Mouse (Mus musculus): ENCODE results near the gene Nepro.

The Nepro gene

DNA sequence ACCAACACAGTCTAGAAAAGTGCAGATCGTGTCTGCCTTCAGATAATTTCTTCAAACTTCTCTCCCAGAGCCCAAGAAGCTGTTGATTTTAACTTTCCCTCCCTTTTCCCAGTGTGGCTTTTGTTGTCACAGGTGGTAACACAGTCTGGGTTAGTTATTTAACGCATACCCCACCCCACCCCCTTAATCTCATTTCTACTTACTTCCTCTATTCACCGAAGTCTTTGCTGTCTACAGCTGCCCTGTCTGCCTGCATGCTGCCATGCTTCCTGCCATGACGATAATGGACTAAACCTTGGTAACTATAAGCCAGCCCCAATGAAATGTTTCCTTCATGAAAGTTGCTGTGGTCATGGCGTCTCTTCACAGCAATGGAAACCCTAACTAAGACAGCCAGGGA, 21.8 kb upstream of the Nepro start:
- DNase-seq (ENCODE audit: low read depth, low spot score): no peak

DNA sequence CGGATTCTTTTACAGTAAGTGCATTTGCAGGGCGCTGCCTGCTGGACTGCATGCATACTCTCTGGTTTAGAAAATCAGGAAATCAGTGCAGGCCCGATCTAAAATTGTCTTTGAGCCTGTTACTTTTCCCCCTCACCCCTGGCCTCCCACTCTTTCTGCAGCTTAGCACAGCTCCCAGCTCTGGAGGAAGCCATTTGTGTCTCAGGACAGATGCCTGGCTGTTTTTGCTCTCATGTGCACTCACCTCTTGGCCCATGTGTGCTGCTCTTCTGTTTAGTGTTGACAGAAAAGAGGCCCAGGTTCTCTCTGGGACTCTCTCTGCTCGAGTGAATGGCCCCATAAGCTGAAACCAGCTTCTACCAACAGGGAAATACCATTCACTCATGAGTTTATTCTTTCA, 20.6 kb upstream of the Nepro start:
- no peak for DNase-seq (ENCODE audit: low read depth, low spot score)

DNA sequence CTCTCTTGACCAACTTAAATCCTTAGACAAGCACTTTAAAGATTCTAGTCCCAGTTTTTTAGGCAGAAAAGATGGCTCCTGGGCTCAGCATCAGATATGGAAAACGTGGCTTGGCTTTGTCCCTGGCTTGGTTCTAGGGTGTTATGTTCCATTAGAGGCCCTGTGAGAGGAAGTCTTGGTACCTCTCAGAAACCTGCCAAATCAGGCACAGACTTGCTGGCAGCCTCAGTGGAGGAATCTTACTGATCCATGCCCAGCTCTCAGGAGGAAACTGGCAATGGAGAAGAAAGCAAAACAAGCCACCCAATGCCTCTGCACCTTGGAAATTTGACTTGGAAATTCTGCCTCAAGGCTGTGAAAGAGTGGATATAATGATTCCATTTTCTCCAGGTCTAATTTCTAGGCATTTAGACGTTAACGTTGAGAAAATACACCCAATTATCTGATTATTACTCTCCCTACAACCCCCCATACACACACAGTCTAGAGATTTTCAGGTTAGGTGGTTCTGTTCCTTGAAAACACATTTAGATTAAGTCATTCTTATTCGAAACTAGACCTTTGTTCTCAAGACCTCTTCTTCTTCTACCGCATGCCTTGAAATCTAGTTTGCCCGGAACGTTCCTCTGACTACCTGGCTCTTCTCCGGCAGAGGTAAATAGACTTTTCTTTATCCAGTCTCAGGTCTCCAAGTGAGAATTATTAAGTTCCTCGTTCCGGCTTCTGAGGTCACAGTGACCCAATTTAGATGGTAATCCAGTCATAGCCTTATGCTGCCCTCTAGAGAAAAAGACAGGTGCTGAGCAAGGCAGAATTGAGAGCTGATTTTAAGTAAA, 7.6 kb upstream of the Nepro start:
- DNase-seq (ENCODE audit: low read depth, low spot score): peak; percentile 42

DNA sequence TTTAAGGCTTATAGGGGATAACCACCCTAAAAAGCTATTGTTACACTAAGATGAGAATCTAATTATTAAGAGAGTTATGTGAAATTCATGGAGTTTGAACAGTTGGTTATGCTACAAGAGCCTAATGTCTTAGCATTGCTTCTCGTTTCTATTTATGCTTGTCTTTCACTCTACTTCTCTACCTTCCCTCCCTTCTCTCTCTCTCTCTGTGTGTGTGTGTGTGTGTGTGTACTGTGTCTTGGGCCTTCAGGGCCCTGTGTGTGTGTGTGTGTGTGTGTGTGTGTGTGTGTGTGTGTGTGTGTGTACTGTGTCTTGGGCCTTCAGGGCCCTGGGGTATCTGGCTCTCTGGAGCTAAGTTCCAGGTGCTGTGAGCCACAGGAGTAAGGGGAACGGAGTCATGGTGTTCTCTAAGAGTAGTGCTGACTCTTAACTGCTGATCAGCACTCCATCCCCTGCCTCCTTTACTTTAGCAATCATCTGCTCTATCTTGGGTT, 6.9 kb upstream of the Nepro start:
- no peak for DNase-seq (ENCODE audit: low read depth, low spot score)

DNA sequence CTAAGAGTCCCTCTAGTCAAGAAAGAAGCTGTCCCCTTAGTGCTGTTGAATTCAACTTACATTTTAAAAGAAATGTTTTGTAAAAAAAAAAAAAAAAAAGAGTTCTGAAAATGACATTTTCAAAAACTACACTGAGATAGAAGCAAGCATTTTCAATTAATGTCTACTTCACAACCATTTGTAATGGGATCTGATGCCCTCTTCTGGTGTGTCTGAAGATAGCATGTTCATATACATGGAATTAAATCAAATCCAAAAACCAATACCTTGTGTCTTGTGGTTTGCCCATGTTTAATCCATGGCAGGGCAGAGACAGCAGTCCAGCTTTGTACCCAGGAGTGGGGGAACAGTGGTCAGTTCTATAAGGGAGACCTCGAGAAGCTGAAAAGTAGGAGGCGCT, 6.3 kb upstream of the Nepro start:
- no peak for DNase-seq (ENCODE audit: low read depth, low spot score)

DNA sequence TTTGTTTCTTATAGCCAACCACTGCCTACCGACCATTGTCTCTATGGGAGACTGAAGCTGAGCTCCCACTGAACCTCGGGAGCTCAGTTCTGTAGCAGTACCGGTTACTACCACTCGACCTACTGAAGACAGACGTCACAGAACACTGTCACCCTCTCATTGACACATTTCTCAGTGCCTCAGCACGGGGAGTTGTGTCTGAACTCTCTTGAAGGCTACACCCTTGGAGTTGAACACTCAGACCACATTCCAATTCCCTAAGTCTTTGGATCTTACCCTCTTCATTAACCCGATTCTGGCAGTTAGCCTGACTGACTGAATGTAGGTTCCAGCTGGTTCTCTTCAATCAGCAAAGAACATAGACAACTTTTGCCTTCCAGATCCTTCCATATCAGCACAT, 4.8 kb upstream of the Nepro start:
- DNase-seq (ENCODE audit: low read depth, low spot score): no peak

DNA sequence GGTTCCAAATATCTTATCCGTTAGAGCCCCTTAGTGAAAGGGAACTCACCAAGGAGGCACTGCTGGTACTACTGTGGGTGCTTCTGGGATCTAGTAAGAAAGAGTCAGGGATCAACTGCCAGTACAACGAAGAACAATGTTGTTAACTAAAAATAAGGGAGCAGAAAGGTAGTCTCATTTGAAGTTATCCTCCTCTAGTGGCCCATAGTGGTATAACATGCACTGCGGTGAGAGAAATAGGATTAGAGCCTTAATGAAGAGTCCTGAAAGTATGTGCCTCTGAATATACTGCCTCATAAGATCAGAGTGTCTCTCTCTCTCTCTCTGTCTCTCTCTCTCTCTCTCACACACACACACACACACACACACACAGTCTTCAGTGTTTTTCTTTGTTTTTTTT, 3.6 kb upstream of the Nepro start:
- no peak for DNase-seq (ENCODE audit: low read depth, low spot score)

DNA sequence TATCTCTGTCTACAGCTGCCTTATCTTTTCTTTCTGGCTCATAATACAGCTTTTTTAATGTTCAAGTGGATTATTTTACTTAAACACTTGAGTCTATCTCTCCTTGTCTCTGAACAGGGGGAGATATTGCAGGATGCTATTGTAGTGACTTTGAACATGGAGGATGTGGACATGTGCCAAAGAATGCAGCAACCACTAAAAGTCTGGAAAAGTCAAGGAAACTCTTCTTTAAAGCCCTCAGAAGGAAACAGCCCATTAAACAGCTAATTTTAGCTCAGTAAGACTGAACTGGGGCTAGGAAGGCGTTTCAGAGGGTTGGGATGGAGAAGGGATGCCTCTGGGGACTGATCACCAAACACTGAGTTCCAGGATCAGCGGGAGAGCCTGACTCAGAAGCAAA, 1.4 kb upstream of the Nepro start:
- DNase-seq (ENCODE audit: low read depth, low spot score): no peak

DNA sequence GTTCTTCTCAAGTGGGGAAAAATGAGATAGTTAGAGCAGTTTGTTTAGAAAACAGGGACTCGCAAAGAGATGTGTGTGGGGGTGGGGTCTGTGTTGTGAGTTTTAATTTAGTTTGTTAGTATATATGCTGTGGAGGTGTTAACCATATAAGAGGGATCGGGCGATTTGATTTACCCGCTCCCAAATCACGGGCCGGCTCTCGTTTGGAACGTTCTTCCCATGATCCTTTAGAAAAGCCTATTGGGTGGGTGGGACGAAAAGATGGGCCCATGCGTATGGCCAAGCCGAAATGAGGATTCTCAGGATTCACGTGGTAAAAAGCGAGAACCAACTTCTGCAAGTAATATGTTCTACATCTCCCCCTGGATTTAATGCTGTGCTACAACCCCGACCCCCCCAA, 746 bp downstream of the Nepro start:
- DNase-seq (ENCODE audit: low read depth, low spot score): peak; percentile 39

DNA sequence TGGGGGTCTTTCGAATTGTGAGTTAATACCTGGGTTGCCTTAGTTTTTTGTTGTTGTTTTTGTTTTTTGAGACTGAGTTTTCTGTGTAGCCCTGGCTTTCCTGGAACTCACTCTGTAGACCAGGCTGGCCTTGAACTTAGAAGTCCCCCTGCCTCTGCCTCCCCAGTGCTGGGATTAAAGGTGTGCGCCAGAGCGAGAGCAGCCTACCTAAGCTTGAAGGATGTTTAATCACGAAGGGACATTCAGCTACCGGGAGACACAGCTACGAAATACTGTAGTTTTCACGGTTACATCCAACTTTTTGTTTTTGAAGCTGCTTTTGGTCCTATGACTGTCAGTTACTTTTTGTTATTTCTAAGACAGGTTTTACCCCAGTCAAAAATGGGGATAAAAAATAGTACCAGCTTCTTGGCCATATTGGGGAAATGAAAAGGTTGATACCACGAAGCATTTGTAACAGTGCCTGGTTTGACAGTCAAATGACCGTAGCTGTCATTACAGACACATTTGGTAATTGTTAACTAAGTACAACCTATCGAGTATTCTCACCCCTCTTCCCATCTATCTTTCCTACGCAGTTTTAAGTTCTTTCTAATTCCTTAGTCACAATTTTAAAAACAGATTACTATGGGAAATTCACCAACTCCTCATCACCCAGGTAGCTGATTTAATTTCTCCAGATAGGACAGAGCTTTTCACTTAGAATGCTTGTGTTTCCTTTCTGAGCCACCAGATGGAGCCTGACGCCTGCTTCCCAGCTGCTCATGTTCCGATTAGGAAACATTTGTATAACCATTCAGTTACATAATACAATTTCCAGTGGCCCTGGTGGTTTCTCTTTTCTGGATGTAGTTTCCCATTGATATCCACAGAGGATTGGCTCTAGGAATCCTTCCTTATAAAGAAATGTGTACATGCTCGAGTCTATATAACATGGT, 1.5 kb downstream of the Nepro start:
- peak; percentile 87 for DNase-seq (ENCODE audit: low read depth, low spot score)

DNA sequence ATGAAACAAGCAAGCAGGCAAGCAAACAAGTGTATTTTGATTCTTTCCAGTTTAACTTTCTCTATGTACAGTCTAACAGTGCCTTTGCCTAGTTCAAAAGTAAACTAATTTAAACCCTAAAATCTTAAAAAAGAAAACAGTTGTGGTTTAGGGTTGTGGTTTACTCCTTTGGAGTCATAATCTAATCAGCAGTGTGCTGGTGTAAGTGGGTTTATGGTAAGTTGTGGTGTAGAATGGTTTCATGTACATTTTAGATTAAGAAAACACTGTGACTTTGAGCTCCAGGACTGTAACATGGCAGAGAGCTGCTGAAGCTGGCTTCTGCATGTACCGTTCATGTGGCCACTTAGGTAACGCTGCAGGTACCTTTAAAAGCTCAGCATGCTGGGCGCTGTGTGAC, 3.4 kb downstream of the Nepro start:
- DNase-seq (ENCODE audit: low read depth, low spot score): no peak

DNA sequence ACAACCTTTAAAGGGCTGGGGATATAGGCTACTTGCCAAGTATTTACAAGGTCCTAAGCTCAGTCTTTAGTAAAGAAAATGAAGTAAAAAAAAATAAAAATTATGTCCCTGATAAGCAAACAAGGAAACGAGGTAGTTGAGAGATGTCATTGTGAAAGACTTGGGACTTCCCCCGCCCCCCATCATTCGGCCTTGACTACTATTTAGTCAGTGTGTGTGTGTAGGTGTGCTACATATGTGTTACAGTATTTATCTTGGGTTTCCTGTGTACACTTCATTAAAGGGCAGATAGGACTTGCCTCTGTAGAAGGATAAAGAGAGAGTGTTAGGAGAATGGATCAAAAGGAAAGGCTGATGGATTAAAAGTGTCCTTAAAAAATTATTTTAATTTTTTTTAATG, 10.0 kb downstream of the Nepro start:
- no peak for DNase-seq (ENCODE audit: low read depth, low spot score)

DNA sequence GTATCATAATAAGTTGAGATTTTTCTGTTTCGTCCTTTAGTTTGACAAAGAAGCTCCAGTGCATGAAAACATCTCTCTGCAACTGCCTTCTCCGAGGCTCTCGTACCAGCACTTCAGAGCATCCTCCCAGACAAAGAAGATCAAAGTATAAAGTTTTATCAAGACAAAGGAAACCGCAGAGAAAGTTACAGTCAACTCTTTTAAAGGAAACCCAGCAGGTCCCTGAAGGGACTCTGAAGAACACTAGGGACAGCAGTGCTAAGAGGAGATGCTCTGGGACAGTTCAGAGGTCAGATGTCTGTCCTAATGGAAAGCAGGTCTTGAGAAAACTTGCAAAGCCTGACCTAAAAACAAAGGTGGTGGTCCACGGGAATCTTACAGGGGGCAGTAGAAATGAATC, 11.6 kb downstream of the Nepro start:
- DNase-seq (ENCODE audit: low read depth, low spot score): no peak

DNA sequence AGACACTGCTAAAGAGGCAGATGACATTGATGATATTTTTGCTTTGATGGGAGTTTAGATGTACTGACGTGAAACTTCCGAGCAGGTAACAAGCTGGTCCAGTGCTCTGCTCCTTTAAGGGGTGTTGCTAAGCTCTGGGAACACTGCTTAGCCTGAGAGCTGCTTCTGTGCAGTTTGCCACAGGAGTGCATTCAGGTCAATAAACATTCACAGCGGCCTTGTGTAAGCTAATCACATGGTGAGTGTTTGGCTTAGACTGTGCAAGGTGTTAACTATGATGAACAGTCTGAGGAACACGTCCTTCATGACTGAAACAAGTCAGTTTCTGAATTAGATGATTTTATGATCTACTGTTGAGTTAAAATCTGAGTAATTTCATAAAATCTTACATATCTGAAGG, 12.0 kb downstream of the Nepro start:
- DNase-seq (ENCODE audit: low read depth, low spot score): no peak

DNA sequence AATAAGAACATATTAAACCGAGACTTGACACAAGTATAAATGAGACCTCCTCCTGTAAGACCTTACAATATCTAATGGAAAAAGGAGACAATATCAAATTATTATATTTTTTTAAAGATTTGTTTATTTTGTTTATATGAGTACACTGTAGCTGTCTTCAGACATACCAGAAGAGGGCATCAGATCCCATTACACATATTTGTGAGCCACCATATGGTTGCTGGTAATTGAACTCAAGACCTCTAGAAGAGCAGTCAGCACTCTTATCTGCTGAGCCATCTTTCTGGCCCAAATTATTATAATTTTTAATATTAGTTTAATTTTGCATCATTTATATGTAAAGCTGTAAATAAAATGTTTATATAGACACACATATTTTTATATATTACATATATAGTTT, 18.7 kb downstream of the Nepro start:
- DNase-seq (ENCODE audit: low read depth, low spot score): no peak

DNA sequence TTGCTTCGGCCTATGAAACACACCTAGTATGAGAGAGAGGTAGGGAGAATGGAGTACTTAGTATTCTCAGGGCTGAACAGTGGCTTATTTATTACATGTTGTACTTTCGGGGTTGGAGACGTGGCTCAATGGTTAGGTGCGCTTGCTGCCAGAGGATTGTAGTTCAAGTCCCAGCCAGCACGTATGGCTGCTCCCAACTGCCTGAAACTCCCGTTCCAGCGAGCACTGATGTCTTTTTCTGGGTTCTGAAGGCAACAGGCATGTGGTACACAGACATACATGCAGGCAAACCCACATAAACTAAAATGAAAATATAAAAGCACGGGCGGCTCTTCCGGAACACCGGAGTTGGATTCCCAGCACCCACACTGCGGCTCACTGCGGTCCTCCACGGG, 21.4 kb downstream of the Nepro start:
- DNase-seq (ENCODE audit: low read depth, low spot score): no peak

DNA sequence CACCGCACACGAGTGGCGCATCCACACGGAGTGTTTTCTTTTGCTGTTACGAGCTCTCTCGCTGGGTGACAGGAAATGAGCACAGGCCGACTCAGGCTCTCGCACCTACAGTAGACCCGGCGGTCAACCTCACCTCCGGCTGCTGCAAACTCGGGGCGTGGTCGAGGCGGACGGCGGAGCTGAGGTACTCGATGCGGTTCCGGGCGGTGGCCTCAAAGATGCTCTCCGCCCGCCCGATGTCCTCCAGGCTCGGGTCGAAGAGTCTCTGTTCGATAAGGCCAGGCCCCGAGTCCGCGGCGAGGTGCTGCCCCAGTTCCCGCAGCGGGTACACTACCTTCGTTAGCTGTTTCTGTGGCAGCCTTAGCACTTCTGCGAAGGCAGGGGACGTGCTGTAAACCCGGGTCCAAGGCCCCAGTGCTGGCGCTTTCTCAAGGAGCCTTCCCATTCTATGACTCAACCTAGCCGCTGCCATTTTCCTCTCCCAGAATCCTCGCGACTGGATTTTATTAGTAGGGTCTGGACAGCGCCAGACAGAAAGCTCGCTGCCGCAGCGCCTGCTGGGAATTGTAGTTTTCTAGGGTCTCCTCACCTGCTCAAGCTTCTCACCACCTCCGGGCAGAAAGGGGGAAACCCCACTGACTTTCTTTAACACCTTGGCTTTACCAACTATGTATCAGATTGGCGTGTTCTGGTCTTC, 21.9 kb downstream of the Nepro start, which contains the start of gene Gtpbp8:
TSS of gene Gtpbp8 (minus strand) at position 498 of the 697 bp plus-strand sequence.
- DNase-seq (ENCODE audit: low read depth, low spot score): peak; percentile 68

DNA sequence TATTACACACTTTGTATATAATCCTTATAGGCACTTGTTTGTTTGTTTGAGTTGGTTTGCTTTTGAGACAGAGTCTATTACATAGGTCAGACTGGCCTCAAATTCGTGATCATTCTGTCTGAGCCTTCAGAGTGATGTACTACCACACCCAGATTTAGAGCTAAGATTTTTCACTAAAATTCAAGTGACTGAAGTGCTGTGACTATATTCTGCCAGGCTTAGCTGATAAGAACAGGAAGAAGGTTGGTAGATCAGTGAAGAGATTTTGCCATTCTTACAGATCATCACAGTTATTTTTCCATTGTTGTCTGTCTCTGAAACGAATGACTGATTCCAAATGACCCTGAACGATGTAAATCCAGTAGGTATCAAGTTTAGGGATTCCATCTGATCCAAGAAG, 23.9 kb downstream of the Nepro start:
- no peak for DNase-seq (ENCODE audit: low read depth, low spot score)

DNA sequence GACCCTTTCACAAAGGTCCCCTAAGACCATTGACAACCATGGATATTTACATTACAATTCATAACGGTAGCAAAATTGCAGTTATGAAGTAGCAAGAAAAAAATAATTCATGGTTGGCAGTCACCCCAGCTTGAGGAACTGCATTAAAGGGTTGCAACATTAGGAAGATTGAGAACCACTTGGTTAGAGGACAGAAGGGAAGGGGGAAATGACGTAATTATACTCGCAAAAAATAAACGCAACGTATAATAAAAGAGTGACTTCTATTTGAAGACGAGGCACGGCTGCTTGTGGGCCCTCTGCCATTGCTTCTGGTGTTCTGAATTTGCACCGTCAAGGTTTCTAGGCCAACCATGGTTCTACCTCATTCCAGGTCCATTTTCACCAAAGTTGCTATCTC, 33.6 kb downstream of the Nepro start:
- DNase-seq (ENCODE audit: low read depth, low spot score): no peak

DNA sequence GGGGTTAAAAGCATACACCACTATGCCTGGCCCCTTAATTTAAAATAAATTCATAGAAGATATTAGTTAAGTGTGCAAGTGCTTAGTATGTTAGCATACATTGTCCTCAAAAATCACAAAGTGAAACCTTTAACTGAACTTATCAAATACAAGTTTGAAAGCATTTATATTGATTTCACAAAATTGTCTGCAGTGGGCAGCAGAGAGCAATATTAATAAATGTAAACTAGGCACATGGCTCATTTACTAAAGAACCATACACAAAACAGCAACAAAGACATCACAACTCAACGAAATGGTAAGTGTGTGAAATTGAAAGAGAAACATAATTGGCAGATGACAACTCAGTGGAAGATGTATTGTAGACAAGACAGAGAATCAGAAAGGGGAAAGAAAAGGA, 37.7 kb downstream of the Nepro start:
- no peak for DNase-seq (ENCODE audit: low read depth, low spot score)

DNA sequence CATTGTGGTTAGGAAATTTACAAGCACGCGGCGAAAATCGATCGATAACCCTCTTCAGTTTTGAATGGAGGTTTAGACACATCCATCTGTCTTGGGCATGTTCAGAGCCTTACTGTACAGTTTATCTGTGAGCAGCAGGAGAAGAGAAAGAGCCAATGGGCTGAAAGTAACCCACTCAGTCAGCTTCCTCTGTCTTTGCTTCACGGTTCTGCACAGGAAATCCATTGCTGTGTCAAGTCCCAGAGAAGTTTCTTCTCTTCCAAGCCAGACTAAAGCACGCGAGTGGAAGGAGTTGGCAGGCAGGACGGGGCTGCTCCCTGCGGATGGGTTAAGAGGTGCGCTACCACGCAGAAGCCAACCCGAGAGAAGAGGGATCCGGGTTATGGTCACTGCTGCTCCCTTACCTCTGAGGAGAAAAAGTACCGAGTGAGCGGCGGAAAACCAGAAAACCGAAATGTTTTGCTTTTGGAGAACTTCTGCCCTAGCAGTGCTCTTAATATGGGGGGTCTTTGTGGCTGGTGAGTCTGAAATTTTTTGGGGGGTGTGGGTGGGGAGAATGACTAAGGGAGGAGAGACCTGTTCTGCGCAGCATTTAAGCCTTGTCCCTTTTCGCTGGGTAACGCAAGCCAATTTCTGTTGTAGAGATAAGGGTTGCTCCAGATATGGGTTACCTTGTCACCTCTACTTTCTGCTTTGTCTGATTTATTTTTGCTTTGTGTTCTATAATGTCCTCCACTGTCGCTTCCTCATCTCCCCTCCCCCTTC, 41.6 kb downstream of the Nepro start, which contains the start of gene Cd200r1:
TSS of gene Cd200r1 (plus strand) at position 182 of the 765 bp plus-strand sequence.
- DNase-seq (ENCODE audit: low read depth, low spot score): no peak
